12 mouse cellular contexts compared by ENCODE assay signal in genomic region chr6:139877476-139878361, GRCm38 (mm10).
DNase-seq lines count a peak whose midpoint lies in the region; ATAC-seq lines count a peak whose summit lies in the region.
"Had no signal": no experiment of that assay in that cellular context is flagged by ENCODE, and none has a peak within 500 bp of the region (broad histone marks: within the 10 kb centered on the region; RNA-seq: fewer than 3 reads in every experiment).

No protein-coding gene starts in this region.

- H3K27me3 ChIP-seq in lung, embryonic 16.5 days (ENCODE audit: control insufficient read depth, insufficient read depth, low read depth, low read length): no peaks in the 10 kb centered on the region
- H3K27me3 ChIP-seq: liver, embryonic 15.5 days had no signal

- DNase-seq in adrenal gland, adult 8-10 months: peak; percentile 21
- no peak for DNase-seq in adrenal gland, postnatal 14 days
- DNase-seq in heart, postnatal 10 days: peak; percentile 19 to 20
- DNase-seq in heart, postnatal 4 days: no peak
- no peak for DNase-seq in lung, adult 18-20 months
- peak; percentile 13 for DNase-seq in skeletal muscle tissue, adult 2 months (ENCODE audit: low read depth, low spot score)
- DNase-seq in ovary, postnatal 10 days (ENCODE audit: low spot score): no peak
- DNase-seq: cerebellum, adult 9-10 months; kidney, adult 8-10 months; thymus, postnatal 25 days had no signal

- 64% methylated on average over 6 of the region's 6 CpGs for WGBS in lung, embryonic 16.5 days

- peaks cover 10% of the 10 kb centered on the region for H3K4me1 ChIP-seq in lung, embryonic 16.5 days (replicated peaks; ENCODE audit: control insufficient read depth, insufficient read depth, low read length)
- H3K4me1 ChIP-seq: liver, embryonic 15.5 days had no signal

- no peak overlapping the region for H3K4me2 ChIP-seq in lung, embryonic 16.5 days (ENCODE audit: low read depth, low read length)
- H3K4me2 ChIP-seq: liver, embryonic 15.5 days had no signal

- peak; percentile 77; the same call in 1 of the 2 replicates for ATAC-seq in lung, embryonic 16.5 days (ENCODE audit: low read depth)

- no peak overlapping the region for H3K9ac ChIP-seq in lung, embryonic 16.5 days (ENCODE audit: low read length)
- H3K9ac ChIP-seq: liver, embryonic 15.5 days had no signal

- intact Hi-C loops in heart, postnatal 10 days (cut with DNase I): loop anchor here (5.0 kb wide), 1 partner anchor 545 kb away; the partner anchor contains the start of gene Plekha5

- H3K9me3 ChIP-seq in lung, embryonic 16.5 days (ENCODE audit: control insufficient read depth, low read length): no peaks in the 10 kb centered on the region
- H3K9me3 ChIP-seq: liver, embryonic 15.5 days had no signal

- 0 out of 2 replicates have a peak overlapping the region, but pooled peaks have one; percentile 8 for H3K27ac ChIP-seq in lung, embryonic 16.5 days (ENCODE audit: low read length)
- H3K27ac ChIP-seq: liver, embryonic 15.5 days had no signal

- no peaks in the 10 kb centered on the region for H3K36me3 ChIP-seq in lung, embryonic 16.5 days (ENCODE audit: control insufficient read depth, insufficient read depth, low read length)
- H3K36me3 ChIP-seq: liver, embryonic 15.5 days had no signal

- no peak overlapping the region for H3K4me3 ChIP-seq in lung, embryonic 16.5 days (ENCODE audit: low read length)
- H3K4me3 ChIP-seq: liver, embryonic 15.5 days had no signal

Comparison
In these comparisons a context has a peak if more than half of its experiments do, and no peak if none do; other contexts are left out.
1. DNase-seq: peak in adrenal gland, adult 8-10 months (single experiment), heart, postnatal 10 days (2 of 2) and skeletal muscle tissue, adult 2 months (single experiment); none in adrenal gland, postnatal 14 days (single experiment), heart, postnatal 4 days (single experiment), lung, adult 18-20 months (0 of 2) and ovary, postnatal 10 days (single experiment).